Mouse (Mus musculus) naive thymus-derived CD4-positive, alpha-beta T cell, adult 2 months (primary cell): ENCODE measurements around the gene Abi3.
A peak's percentile ranks its signal among the peaks of the same experiment; 100 is the strongest.

Source experiments
- DNase-seq: peaks from one replicate; pipeline ENCODE4 v3.0.0-alpha.2; 2011; ENCODE audit warnings: low read depth

Abi3 gene

GRCm38 (mm10) chr11:95825625-95826024 lies 16.7 kb downstream of the Abi3 start:
- DNase-seq, result peak; percentile 26

GRCm38 (mm10) chr11:95824877-95825243 lies 17.4 kb downstream of the Abi3 start:
- DNase-seq, result peak; percentile 54

DNA sequence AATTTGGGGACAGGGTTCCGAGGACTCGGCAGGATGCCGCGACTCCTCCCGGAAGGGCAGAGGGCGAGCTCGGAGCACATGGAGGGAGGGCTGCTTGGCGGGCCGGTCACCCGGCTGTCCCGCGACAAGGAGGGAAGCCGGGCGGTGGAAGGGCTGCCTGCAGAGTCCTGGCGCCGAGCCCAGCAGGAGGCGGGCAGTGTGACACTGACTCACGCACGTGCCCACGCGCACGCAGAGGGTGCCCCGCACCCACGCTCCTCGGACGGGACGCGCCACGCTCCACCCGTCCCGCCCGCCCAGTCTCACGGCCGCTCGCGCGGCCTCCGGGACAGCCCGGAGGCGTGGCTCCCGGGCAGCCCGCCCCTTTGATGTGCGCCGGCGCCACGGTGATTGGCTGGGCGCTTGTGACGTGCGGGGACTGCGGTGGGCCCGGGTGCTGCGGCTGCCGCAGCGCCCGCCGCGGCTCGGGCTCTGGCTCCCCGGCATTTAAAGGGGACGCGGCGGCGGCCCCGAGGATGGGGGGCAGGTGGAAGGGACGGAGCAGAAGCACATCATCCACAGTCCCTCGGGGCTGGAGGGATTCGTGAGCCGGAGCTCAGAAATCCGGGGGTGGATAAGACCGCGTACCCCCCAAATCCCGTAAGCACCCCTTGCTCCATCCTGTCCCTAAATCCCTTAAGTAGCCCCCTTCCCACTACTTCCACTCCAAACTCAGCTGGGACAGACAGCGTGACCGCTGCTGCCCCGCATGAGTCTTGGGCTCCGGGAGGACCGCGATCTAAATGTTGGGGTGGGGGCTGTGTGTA lies 18.0 kb downstream of the Abi3 start, which contains the start of gene Phospho1:
Gene Phospho1 (plus strand): TSS at position 429 of the 806 bp plus-strand sequence.
- peak; percentile 90 for DNase-seq

GRCm38 (mm10) chr11:95822437-95822836 lies 19.8 kb downstream of the Abi3 start:
- no peak for DNase-seq

- no peak for DNase-seq
Observed at GRCm38 (mm10) chr11:95821511-95821910, 20.8 kb downstream of the Abi3 start.

- DNase-seq, result no peak
Observed at GRCm38 (mm10) chr11:95819138-95819537, 23.1 kb downstream of the Abi3 start.

GRCm38 (mm10) chr11:95815412-95815811 lies 26.9 kb downstream of the Abi3 start:
- no peak for DNase-seq

DNA sequence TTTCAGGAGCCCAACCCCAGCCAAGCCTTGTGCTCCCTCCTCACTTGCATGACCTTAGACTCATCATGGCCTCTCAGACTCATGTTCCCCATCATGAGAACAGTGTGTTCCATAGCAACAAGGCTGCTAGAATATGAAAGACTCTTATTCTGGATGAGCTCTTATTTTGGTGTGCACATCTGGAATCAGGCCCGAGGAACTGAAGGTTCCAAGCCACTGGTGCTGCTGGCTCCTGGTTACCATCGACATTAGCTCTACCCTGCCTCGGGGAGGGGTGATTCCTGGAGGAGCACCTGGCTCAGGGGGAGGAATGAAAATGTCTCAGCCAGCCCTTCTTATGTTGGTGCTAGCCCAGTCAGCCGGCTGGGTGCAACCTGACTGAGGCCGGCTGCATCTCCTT lies 27.4 kb downstream of the Abi3 start:
- DNase-seq, result no peak

GRCm38 (mm10) chr11:95814101-95814500 lies 28.2 kb downstream of the Abi3 start:
- DNase-seq, result no peak

DNA sequence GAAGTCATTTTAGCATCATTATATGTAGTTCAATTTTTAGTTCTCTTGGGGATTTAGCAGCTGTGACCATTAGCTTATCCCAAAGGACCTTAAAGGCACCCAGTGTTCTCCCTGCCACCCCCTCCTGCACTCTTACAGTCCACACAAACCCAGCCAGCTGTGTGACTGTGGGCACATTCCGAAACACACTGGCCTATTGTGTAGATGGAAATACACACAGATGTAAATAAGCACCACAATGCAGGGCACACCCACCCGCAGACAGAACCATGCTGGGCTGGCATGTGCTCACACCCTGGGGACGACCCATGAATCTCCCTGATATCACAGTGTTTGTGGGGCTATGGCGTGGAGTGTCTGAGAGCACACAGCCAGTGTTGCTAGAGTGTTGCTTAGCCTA lies 30.1 kb downstream of the Abi3 start:
- DNase-seq, result no peak

GRCm38 (mm10) chr11:95811741-95812140 lies 30.5 kb downstream of the Abi3 start:
- no peak for DNase-seq

DNA sequence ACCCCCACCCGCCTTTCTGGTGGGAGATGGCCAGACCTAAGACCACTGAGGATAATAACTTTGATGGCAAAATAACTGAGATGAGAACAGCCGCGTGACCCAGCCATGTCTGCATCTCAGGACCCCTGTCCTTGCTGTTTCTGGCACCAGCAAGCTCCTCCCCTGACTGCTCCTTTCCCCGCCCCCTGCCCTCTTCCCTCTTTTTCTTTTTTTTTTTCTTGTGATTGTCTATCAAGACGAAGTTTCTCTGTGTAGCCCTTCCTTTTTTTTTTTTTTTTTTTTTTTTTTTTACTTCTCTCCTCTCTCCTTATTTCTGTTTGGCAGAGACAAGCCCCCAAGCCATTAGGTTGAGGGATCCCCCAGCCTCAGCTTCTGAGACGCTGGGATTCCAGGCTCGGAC lies 31.4 kb downstream of the Abi3 start:
- no peak for DNase-seq

DNA sequence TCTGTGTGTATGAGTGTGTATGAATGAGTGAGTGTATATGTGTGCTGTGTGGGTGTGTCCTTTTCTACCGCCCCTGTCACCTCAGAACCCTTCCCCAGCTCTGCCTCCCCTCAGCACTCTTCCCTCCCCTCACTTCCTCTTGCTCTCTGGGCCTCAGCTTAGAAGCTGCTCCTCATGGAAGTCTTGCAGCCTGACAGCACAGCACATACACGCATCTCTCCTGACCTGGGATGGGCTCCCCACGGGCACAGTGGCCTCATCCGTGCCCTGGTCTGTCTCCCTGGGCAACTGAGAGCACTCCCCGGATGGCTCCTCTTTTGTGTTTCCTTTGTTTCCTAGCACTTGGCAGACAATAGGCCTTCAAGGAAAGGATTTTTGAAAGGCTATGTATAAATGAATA lies 32.7 kb downstream of the Abi3 start:
- DNase-seq, result no peak

- DNase-seq, result no peak
Observed at GRCm38 (mm10) chr11:95808448-95809011, 33.7 kb downstream of the Abi3 start.

- DNase-seq, result no peak
Observed at GRCm38 (mm10) chr11:95807884-95808283, 34.4 kb downstream of the Abi3 start.

DNA sequence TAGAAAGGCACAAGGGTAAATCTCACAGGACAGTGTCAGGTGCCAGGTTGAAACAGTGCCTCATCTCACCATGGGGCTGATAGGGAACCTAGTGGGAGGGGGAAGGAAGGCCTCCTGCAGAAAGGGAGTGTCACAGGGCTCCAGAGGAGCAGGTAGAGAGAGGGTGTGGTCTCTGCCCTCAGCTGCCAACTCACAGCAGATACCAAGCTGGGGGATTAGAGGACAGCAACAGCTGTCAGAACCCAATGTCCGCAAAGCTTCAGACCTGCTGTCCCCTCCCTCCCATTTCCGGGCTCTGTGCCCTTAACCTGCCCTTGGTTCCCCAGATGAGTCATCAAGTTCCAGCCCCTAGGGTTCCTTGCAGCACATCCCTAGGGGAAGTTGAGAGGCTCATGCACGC lies 36.7 kb downstream of the Abi3 start:
- no peak for DNase-seq

GRCm38 (mm10) chr11:95805010-95805409 lies 37.3 kb downstream of the Abi3 start:
- DNase-seq, result peak; percentile 66

DNA sequence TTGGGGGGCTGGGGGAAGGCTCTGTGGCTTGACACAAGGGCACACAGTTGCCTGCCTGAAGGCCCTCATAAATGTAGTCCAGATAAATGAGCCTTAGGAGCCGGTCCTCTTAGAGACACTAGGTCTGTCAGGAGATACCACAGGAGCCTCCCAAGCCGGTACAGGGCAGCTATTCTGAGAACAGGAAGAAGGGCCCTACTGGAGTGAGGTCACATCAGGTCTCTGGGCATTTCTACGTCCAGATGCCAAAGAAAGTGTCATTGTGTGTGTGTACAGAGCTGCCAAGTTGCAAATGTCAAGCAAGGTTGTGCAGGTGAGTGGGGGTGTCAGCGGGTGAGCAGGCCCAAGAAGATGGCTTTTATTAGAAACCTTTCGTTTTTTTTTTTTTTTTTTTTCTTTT lies 46.7 kb downstream of the Abi3 start:
- no peak for DNase-seq

- no peak for DNase-seq
Observed at GRCm38 (mm10) chr11:95794201-95794600, 48.1 kb downstream of the Abi3 start.

- no peak for DNase-seq
Observed at GRCm38 (mm10) chr11:95792950-95793509, 49.2 kb downstream of the Abi3 start.

- DNase-seq, result no peak
Observed at GRCm38 (mm10) chr11:95791787-95792186, 50.5 kb downstream of the Abi3 start.

DNA sequence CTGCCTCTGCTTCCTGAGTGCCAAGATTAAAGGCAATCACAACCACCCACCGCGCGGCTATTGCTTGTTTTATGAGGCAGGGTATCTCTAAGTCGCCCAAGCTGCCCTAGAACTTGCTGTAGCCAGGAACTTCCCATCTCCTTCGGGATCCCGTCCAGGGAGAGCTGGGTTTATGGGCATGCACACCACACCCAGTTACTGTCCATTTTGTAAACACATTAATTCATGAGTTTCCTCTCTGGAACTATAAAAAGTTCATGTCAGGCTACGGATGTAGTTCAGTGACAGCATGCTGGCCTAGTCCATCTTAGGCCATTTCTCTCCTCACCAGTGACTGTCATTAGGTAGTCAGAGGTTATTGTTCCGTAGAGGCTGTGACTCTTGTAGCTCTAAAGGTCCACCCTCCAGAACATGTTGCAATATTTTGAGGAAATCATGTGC lies 52.8 kb downstream of the Abi3 start:
- DNase-seq, result no peak

DNA sequence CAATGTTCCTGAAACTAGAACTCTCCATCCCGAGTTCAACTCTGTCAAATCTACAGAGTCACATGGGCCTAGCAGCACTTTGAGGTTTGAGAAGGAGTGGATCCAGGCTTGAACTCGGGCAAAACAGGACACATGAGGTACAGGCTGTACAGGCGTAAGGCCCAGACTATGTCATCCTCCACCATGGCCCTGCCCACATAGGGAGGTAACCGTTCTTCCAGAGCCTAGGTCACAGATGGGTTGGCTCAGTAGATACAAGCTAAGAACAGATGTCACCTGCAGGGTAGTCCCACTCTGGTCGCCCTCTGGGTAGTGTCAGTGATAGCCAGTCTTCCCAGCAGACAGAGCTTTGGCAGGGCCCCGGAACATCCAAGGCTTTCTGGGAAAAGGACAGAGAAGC lies 55.8 kb downstream of the Abi3 start:
- DNase-seq, result no peak
